Mouse (Mus musculus): Measurements from ENCODE around the gene Cetn4.

DNA sequence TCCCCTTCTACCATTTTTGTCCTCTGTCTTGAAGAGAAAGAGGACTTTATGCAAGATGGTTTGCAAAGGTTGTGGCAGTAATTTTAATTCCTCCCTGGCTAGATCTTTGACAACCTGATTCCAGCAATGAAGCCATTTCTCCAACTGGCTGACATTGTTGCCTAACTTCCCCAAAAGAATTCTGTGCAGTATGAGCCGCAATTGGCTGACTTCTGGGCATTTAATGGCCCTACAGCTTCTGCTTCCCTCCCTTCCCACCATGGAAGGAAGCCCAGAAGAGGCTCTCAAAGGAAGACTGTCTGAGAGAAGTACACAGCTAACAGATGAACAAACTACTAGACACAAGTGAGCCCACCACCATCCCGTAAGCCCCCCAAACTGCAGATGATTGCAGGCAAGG is 23.3 kb downstream of the Cetn4 start:
- TF ChIP-seq EP300 (IDR thresholded peaks at IDR 0.05), result no peak
- TF ChIP-seq CTCF (IDR thresholded peaks at IDR 0.05), result no peak

Data from lung, postnatal 0 days (tissue).